Mouse (Mus musculus): Measurements from ENCODE around the gene Kdf1.
A peak's percentile ranks its signal among the peaks of the same experiment; 100 is the strongest.

Gene Kdf1

GRCm38 (mm10) chr4:133518601-133519368, at the start of gene Kdf1:
Kdf1 (plus strand) TSS chr4:133518963.
- DNase-seq (ENCODE audit: inconsistent age in 2 of 2, low spot score in 1 of 2): no peak

DNA sequence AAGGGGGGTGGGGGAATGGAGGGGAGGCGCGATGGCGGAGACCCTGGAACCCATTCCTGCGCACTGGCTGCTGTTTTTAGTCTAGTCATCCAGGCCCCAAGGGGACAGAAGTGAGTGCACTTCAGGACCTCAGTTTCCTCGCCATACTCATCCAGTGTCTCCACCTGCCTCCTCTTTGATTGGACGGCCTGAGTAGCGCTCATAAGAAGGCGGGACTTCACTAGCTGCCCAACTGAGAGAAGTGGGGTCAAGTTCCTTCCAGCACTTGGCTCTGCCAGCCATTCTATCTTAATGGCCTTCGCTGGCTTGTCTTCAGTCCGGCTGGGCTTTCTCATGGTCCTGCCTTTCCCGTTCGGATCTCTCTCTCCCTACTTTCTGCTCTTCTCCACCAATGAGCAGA, 49.6 kb upstream of the Kdf1 start:
- DNase-seq (ENCODE audit: inconsistent age in 2 of 2, low spot score in 1 of 2): peak in 1 of 2 experiments; percentile 47

DNA sequence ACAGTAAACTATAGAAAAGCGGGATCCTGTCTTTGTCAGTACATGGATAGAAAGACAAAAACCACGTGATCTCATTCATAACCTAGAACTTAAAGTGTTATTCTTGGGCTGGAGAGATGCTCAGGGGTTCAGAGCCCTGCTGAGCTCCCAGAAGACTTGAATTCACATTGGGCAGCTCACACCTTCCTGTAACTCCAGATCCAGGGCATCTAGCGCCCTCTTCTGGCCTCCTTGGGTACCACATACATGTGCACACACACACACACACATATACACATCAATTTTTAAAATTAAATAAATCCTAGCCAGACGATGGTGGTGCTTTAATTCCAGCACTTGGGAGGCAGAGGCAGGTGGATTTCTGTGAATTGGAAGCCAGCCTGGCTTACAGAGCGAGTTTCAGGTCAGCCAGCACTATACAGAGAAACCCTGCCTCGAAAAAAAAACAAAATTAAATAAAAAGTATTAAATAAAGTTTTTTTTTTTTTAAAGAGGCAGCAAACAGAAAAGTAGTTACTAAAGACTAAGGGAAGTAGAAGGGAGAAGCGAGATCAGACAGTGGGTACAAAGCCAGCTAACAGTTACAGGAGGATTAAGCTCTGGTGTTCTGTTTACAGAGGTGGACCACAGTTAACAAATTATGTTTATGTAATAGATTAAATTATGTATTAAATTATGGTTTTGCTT, 47.5 kb upstream of the Kdf1 start:
- DNase-seq (ENCODE audit: inconsistent age in 2 of 2, low spot score in 1 of 2): no peak

DNA sequence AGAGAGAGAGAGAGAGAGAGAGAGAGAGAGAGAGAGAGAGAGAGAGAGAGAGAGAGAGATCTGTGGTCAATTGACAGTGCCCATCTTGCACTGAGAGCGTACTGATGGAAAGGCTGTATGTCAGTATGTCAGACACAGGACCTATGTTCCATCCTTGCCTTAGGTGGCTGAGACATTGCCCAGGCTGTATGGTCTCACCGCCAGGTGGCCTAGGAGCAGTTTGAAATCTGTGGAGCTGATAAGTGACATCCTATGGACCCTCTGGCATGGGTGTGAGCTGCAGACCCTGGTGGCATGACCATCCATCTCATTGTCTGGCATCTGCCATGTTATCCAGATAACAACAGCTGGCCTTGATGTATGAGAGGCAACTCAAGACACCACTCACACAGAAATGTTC, 44.9 kb upstream of the Kdf1 start:
- no peak for DNase-seq (ENCODE audit: inconsistent age in 2 of 2, low spot score in 1 of 2)

GRCm38 (mm10) chr4:133479458-133480184, 39.1 kb upstream of the Kdf1 start, which contains the start of gene Tent5b:
Tent5b (plus strand) TSS chr4:133480132.
- DNase-seq (ENCODE audit: inconsistent age in 2 of 2, low spot score in 1 of 2): peak; percentile 99 to 100

DNA sequence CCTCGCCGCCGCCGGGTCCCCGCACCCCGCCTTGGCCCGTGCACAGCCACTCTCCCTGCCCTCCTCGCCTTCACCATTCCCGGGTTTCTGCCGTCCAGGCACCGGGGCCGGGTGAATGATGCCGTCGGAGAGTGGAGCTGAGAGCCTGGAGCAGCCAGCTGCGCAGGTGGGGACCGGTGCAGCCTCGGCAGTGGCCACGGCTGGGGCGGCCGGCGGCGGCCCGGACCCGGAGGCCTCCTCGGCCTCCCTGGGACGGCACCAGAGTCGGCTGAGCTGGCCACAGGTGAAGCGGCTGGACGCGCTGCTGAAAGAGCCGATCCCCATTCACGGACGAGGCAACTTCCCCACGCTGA, 38.6 kb upstream of the Kdf1 start:
- DNase-seq (ENCODE audit: inconsistent age in 2 of 2, low spot score in 1 of 2): no peak

DNA sequence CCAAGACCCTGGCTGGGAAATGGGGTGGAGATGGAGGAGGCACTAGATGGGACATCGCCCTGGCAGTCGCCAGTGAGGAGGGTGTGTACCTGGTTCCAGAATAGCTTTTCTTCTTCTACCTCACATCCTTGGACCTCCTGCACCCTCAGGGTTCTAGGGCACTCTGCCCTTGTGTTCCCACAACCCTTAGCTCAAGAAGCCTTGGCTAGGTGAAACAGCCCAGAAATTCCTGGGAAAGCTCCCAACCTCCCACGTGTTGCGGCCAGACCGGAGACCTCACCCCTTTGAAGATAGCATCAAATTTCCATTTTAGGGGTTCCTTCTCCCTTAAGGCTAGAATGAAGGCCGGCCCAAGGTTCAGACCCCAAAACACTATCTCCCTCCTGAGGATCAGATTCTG, 38.0 kb upstream of the Kdf1 start:
- no peak for DNase-seq (ENCODE audit: inconsistent age in 2 of 2, low spot score in 1 of 2)

GRCm38 (mm10) chr4:133481488-133481887, 37.3 kb upstream of the Kdf1 start:
- DNase-seq (ENCODE audit: inconsistent age in 2 of 2, low spot score in 1 of 2): peak; percentile 60 to 73

GRCm38 (mm10) chr4:133482479-133482878, 36.3 kb upstream of the Kdf1 start:
- peak; percentile 57 to 67 for DNase-seq (ENCODE audit: inconsistent age in 2 of 2, low spot score in 1 of 2)

GRCm38 (mm10) chr4:133484266-133485025, 34.3 kb upstream of the Kdf1 start:
- peak; percentile 50 to 59 for DNase-seq (ENCODE audit: inconsistent age in 2 of 2, low spot score in 1 of 2)

- no peak for DNase-seq (ENCODE audit: inconsistent age in 2 of 2, low spot score in 1 of 2)
Observed at GRCm38 (mm10) chr4:133485691-133486425, 32.9 kb upstream of the Kdf1 start.

GRCm38 (mm10) chr4:133486673-133487357, 31.9 kb upstream of the Kdf1 start:
- no peak for DNase-seq (ENCODE audit: inconsistent age in 2 of 2, low spot score in 1 of 2)

DNA sequence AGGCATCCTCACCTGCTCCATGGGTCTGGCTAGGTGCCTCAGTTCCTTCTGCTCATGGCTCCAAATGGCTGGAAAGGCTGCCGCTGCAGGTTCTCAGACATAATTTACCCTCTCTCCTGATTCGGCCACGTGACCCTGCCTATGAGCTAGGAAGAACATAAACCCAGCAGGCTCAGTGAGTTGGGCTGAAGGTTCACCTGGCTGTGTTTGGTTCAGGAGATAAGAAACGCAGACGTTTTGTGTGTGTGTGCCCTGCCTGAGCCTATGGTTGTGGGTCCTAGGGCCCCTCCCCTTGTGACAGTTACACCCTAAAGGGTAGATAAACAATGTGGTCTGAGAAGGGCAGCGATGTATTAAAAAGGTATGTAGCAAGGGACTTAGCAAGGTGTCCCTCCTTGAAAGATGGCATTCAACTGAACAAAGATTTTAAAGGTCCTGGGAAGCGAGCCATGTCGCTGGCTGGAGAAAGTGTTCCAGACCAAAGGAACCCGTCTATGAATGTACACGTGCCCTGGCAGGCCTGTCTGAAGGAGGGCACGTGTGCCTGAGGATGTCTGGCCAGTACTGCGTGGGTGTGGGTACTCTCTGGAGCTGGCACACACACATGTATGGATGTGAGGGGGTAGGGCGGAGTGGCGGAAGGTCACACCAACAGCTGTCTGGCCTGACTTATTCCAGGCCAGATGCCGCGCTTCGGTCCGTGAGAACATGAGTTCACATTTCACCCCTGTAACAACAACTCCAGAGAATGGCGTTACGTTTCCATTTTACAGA, 30.0 kb upstream of the Kdf1 start:
- DNase-seq (ENCODE audit: inconsistent age in 2 of 2, low spot score in 1 of 2): no peak

DNA sequence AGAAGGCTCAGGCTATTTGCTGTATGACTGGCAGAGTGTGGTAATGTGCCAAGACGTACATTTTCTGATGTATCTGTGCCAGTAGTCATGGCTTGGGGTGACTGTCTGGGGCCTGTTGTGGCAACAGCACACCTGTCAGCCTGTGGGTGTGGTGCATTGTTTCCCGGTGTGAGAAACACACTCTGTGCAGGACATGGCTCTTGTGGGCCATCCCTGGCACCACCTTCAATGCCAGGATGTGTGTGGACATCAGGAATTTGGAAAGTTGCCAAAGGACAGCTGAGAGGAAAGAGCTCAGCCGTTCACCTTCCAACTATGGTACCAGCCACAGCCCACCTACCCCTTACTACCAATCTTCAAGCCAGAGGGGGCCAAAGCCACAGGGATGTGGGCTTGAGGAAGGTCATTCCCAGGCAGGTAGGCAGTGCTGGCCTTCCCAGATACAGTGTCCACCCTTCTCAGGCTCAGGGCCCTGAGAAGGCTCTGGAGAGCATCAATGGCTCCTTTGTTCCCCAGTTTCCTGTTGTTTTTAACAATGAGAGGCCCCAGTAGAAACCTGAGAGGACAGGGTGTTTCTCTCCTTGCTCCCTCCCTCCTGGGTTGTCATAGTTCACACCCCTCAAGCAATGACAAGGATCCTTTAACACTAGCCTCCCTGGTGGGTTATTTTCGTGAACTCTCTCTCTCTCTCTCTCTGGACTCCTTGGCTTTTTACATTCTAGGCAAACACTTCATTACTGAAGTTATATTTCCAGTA, 29.1 kb upstream of the Kdf1 start:
- no peak for DNase-seq (ENCODE audit: inconsistent age in 2 of 2, low spot score in 1 of 2)

GRCm38 (mm10) chr4:133491800-133492199, 27.0 kb upstream of the Kdf1 start:
- peak; percentile 57 to 74 for DNase-seq (ENCODE audit: inconsistent age in 2 of 2, low spot score in 1 of 2)

DNA sequence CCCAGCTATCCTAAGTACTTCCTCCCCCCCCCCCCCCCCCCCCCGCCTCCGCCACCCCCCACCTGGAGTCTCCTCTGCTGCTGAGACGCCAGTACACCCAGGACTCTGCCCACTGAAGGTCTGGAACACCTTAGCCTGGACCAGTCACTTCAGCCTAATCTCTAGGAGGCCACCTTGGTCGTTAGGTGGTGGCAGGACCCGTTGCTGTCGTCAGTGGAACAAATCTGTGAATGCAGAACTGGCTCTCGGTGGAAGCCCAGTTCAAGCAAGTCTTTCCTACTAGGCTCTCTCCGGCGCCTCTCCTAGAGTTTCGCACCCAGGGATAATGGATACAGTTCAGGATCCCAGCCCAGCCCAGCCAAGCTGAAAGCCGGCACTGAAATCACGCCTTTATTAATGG, 24.9 kb upstream of the Kdf1 start:
- DNase-seq (ENCODE audit: inconsistent age in 2 of 2, low spot score in 1 of 2): peak in 1 of 2 experiments; percentile 36

GRCm38 (mm10) chr4:133494432-133494831, 24.3 kb upstream of the Kdf1 start:
- peak; percentile 92 to 97 for DNase-seq (ENCODE audit: inconsistent age in 2 of 2, low spot score in 1 of 2)

DNA sequence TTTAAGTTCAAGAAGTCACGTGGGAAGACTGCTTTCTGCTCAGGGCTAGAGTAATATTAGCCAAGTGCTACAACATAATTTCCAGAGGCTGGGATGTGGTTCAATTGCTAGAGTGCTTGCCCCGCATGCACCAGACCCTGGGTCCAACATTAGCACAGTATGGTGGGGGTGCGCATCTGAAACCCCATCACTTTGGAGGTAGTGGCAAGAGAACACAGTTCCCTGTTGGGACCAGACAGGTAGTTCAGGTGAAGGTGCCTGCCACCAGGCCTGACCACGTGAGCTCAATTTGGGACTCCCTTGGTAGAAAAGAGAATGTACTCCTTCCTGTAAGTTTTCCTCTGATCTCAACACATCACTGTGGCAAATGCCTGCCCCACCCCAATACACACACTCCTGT, 23.9 kb upstream of the Kdf1 start:
- DNase-seq (ENCODE audit: inconsistent age in 2 of 2, low spot score in 1 of 2): no peak

Data from adrenal gland, adult (tissue).